Mouse (Mus musculus): ENCODE data around the gene Oat. TPM values are rescaled to one million over a fixed set of nuclear protein-coding genes. Genes with fewer than 3 reads are reported as not detected.

The Oat gene
- polyA plus RNA-seq, 1 experiment = 272 TPM

- TF ChIP-seq CTCF (IDR thresholded peaks at IDR 0.05; ENCODE audit: borderline replicate concordance, insufficient read depth, low read length) (no peak), POLR2A (IDR thresholded peaks at IDR 0.05; ENCODE audit: low read depth, low read length) (no peak)
- H3K4me3 ChIP-seq (ENCODE audit: insufficient read depth, low read length) = no peak overlapping the region
- no peak overlapping the region for H3K27ac ChIP-seq (ENCODE audit: insufficient read depth, low read length)
- H3K4me1 ChIP-seq (ENCODE audit: control insufficient read depth, insufficient read depth, low read length) = no peaks in the 10 kb centered on the region
These were observed 18.1 kb upstream of the Oat start for GRCm38 (mm10) chr7:132594325-132594724.

GRCm38 (mm10) chr7:132593762-132594161 is 17.6 kb upstream of the Oat start:
- no peak overlapping the region for H3K4me3 ChIP-seq (ENCODE audit: insufficient read depth, low read length)
- TF ChIP-seq POLR2A (IDR thresholded peaks at IDR 0.05; ENCODE audit: low read depth, low read length) (no peak), CTCF (IDR thresholded peaks at IDR 0.05; ENCODE audit: borderline replicate concordance, insufficient read depth, low read length) (no peak)
- H3K4me1 ChIP-seq (ENCODE audit: control insufficient read depth, insufficient read depth, low read length) = no peaks in the 10 kb centered on the region
- H3K27ac ChIP-seq (ENCODE audit: insufficient read depth, low read length) = no peak overlapping the region

GRCm38 (mm10) chr7:132589610-132590009 is 13.4 kb upstream of the Oat start:
- no peak overlapping the region for H3K27ac ChIP-seq (ENCODE audit: insufficient read depth, low read length)
- H3K4me3 ChIP-seq (ENCODE audit: insufficient read depth, low read length) = no peak overlapping the region
- TF ChIP-seq CTCF (IDR thresholded peaks at IDR 0.05; ENCODE audit: borderline replicate concordance, insufficient read depth, low read length) (no peak), POLR2A (IDR thresholded peaks at IDR 0.05; ENCODE audit: low read depth, low read length) (no peak)
- no peaks in the 10 kb centered on the region for H3K4me1 ChIP-seq (ENCODE audit: control insufficient read depth, insufficient read depth, low read length)

DNA sequence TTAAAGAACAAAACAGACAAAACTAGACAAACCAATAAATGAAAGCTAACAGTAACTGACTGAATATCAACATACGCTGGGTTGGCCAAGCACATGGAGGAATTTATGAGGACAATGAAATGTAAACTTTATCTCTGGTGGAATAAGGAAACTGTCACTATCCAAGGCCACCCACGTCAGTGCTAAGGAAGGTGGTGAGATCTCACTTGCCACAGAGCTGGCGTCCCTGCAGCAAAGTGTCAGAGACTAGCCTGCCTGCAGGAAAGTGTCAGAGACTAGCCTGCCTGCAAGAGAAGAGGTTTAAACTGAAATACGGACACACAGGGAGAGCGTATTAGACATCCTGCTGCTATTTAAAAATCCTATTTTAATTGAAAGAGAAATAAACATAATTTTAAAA is 11.0 kb upstream of the Oat start:
- H3K4me3 ChIP-seq (ENCODE audit: insufficient read depth, low read length) = no peak overlapping the region
- H3K27ac ChIP-seq (ENCODE audit: insufficient read depth, low read length) = no peak overlapping the region
- TF ChIP-seq POLR2A (IDR thresholded peaks at IDR 0.05; ENCODE audit: low read depth, low read length) = no peak
- TF ChIP-seq CTCF (IDR thresholded peaks at IDR 0.05; ENCODE audit: borderline replicate concordance, insufficient read depth, low read length) = no peak
- H3K4me1 ChIP-seq (ENCODE audit: control insufficient read depth, insufficient read depth, low read length) = no peaks in the 10 kb centered on the region

DNA sequence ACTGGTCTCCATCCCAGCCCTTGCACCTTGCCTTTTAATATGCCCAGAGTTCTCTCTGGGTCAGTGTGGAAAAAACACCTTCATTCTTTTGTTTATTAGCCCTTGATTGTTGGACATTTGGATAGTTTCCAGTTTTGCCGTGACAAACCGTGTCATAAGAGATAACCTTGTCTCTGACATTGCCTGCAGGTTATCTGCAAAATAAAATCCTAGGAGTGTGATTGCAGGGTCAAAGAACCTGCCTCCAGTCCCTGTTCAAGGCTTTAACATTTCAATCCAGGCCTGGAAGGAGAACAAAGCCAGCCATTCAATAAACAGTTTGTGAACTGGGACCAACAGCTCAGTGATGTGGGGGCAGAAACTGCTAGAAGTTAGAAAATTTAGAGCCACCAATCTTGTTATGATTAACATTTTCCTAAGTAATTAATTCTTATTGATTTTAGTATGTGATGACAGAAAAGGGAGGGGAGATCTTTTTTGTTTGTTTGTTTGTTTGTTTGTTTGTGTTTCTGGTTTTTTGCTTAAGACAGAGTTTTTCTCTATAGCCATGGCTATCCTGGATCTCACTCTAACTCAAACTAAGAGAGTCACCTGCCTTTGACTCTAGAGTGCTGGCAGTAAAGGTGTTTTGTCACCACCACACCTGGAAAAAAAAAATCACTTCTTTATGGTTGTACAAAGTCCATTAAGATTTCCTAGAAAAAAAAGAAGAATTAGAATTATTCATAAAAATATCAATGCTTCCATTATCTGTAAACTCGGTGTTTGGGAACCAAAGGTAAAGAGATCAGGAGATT is 9.7 kb upstream of the Oat start:
- TF ChIP-seq CTCF (IDR thresholded peaks at IDR 0.05; ENCODE audit: borderline replicate concordance, insufficient read depth, low read length) (no peak), POLR2A (IDR thresholded peaks at IDR 0.05; ENCODE audit: low read depth, low read length) (no peak)
- Histone ChIP-seq H3K4me3 (ENCODE audit: insufficient read depth, low read length) (no peak overlapping the region), H3K4me1 (ENCODE audit: control insufficient read depth, insufficient read depth, low read length) (no peaks in the 10 kb centered on the region), H3K27ac (ENCODE audit: insufficient read depth, low read length) (no peak overlapping the region)

DNA sequence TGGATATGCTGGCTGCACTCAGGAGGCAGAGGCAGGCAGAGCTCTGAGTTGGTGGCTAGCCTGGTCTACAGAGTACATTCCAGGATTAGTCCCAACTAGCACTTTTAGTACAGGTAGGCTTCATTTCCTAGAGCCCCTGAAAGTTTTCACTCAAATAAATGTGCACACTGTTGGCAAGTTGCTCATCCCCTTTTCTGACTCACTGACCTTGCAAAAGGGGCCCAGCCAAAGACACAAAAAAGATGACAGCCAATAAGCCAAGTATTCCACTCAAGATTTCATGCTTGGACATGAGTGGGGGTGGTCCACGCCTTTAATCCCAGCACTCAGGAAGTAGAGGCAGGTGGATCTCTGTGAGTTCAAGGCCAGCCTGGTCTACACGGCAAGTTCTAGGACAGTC is 5.2 kb upstream of the Oat start:
- no peak for TF ChIP-seq POLR2A (IDR thresholded peaks at IDR 0.05; ENCODE audit: low read depth, low read length)
- TF ChIP-seq CTCF (IDR thresholded peaks at IDR 0.05; ENCODE audit: borderline replicate concordance, insufficient read depth, low read length) = no peak
- no peaks in the 10 kb centered on the region for H3K4me1 ChIP-seq (ENCODE audit: control insufficient read depth, insufficient read depth, low read length)

GRCm38 (mm10) chr7:132580511-132580910 is 4.3 kb upstream of the Oat start:
- no peaks in the 10 kb centered on the region for H3K4me1 ChIP-seq (ENCODE audit: control insufficient read depth, insufficient read depth, low read length)
- no peak overlapping the region for H3K27ac ChIP-seq (ENCODE audit: insufficient read depth, low read length)
- no peak for TF ChIP-seq POLR2A (IDR thresholded peaks at IDR 0.05; ENCODE audit: low read depth, low read length)
- TF ChIP-seq CTCF (IDR thresholded peaks at IDR 0.05; ENCODE audit: borderline replicate concordance, insufficient read depth, low read length) = no peak

More for the DNA sequence above, 5.2 kb upstream of the Oat start:
- Histone ChIP-seq H3K4me3 (ENCODE audit: insufficient read depth, low read length) (no peak overlapping the region), H3K27ac (ENCODE audit: insufficient read depth, low read length) (no peak overlapping the region)

DNA sequence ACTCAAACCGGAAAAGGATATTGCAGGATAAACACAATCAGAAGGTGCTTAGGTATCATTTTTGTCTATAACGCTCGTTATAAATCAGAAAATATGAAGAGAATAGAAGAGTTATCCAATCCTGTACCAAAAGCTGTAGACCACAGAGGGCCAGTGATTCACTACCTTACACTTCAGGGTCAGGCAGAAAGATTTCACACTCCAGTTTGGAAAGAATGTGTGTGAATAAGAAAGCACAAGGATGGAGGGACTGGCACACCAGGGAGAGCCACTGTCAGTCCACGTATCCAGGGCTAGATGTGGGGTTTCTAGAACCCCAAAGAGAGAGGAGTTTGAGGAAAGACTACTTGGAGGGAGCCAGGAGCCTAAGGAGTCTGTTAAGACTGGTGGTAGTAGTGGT is 693 bp upstream of the Oat start:
- Histone ChIP-seq H3K27ac (ENCODE audit: insufficient read depth, low read length) (no peak overlapping the region), H3K4me3 (ENCODE audit: insufficient read depth, low read length) (no peak overlapping the region), H3K4me1 (ENCODE audit: control insufficient read depth, insufficient read depth, low read length) (peaks cover 2% of the 10 kb centered on the region; the same call in 1 of the 2 replicates)
- TF ChIP-seq POLR2A (IDR thresholded peaks at IDR 0.05; ENCODE audit: low read depth, low read length) (no peak), CTCF (IDR thresholded peaks at IDR 0.05; ENCODE audit: borderline replicate concordance, insufficient read depth, low read length) (no peak)

More at GRCm38 (mm10) chr7:132580511-132580910, 4.3 kb upstream of the Oat start:
- no peak overlapping the region for H3K4me3 ChIP-seq (ENCODE audit: insufficient read depth, low read length)

GRCm38 (mm10) chr7:132575623-132576022 is 575 bp downstream of the Oat start:
- Histone ChIP-seq H3K27ac (ENCODE audit: insufficient read depth, low read length) (peak overlapping the region; percentile 63), H3K4me3 (ENCODE audit: insufficient read depth, low read length) (peak overlapping the region; percentile 67), H3K4me1 (ENCODE audit: control insufficient read depth, insufficient read depth, low read length) (peaks cover 2% of the 10 kb centered on the region; the same call in 1 of the 2 replicates)
- TF ChIP-seq CTCF (IDR thresholded peaks at IDR 0.05; ENCODE audit: borderline replicate concordance, insufficient read depth, low read length) = peak; percentile 74
- TF ChIP-seq POLR2A (IDR thresholded peaks at IDR 0.05; ENCODE audit: low read depth, low read length) = peak; percentile 77

DNA sequence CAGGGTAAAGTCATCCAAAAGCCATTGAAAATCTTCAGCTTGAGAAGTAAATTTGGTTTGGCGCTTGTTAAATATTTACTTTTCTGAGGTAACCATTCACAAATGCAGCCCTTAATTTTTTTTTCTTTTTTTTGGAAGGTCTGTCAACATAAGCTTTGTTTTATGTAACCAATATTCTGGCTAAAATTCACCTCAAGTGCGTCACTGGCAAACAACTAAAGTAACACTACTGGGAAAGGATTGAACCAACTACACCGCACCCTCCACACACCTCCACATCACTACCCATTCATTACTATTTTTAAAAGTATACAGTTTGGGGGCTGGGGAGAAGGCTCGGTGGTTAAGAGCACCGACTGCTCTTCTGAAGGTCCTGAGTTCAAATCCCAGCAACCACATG is 1.6 kb downstream of the Oat start:
- H3K4me1 ChIP-seq (ENCODE audit: control insufficient read depth, insufficient read depth, low read length) = peaks cover 2% of the 10 kb centered on the region; the same call in 1 of the 2 replicates
- H3K4me3 ChIP-seq (ENCODE audit: insufficient read depth, low read length) = peak overlapping the region; percentile 21
- TF ChIP-seq POLR2A (IDR thresholded peaks at IDR 0.05; ENCODE audit: low read depth, low read length) (no peak), CTCF (IDR thresholded peaks at IDR 0.05; ENCODE audit: borderline replicate concordance, insufficient read depth, low read length) (no peak)
- H3K27ac ChIP-seq (ENCODE audit: insufficient read depth, low read length) = no peak overlapping the region

Data from embryonic fibroblast, embryonic 13.5 days (primary cell).